Mouse (Mus musculus): ENCODE results near the gene Zfp715.
A peak's percentile ranks its signal among the peaks of the same experiment; 100 is the strongest.

DNA sequence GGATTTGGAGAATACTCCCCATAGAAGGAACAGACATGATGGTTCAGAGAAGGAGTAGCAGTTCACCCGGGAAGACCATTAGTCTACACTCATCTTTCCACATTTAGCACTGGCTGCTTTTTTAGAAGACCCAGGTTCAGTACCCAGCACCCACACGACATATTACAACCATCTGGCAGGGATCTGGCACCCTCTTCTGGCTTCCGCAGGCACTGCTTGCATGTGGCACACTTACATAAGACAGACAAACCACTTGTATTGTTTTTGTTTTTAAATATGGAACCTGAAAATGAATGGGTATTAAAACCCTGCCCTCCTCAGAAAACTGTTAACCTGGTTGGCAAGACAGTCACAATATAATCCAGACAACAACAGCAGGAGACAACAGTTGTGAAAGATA is 21.6 kb downstream of the Zfp715 start:
- TF ChIP-seq POLR2A (IDR thresholded peaks at IDR 0.05; ENCODE audit: borderline replicate concordance, low read depth, low read length) (no peak), CTCF (IDR thresholded peaks at IDR 0.05; ENCODE audit: low read depth, low read length) (peak; percentile 22; the same call in 1 of the 2 replicates)

All from bone marrow macrophage, adult 2 months (primary cell).